Mouse (Mus musculus) megakaryocyte-erythroid progenitor cell, adult 5 weeks (primary cell): ENCODE results near the gene Gm11096. TPM values are rescaled to one million over a fixed set of nuclear protein-coding genes. Genes with fewer than 3 reads are reported as not detected.

ENCODE experiments used
- polyA plus RNA-seq: library from polyadenylated mRNA; stranded (reverse); fragments of >175 nt; gene quantifications from 2 replicates; pipeline ENCODE4 v1.2.3, GENCODE M21; 2012

Gm11096 gene
- not detected in 2 replicates for polyA plus RNA-seq

GRCm38 (mm10) chr17:81441463-81441862, at the start of gene Gm11096:
Gene Gm11096, plus strand, starts transcription at chr17:81441763.

